Mouse (Mus musculus) spleen, adult 12 weeks (tissue): ENCODE data around the gene Ciao1.
"Not testable (repeated sequence)": the region's sequence is repeated elsewhere in the genome, so short reads cannot be mapped to it uniquely, and the experiment has no call there.

Experiments used
- DNase-seq: peaks from one replicate; pipeline ENCODE4 v3.0.0; 2022; ENCODE audit warnings: low spot score

Ciao1 gene

GRCm38 (mm10) chr2:127250291-127251008 lies 2.8 kb upstream of the Ciao1 start:
- DNase-seq, result no peak

GRCm38 (mm10) chr2:127248334-127249004 lies 853 bp upstream of the Ciao1 start:
- DNase-seq, result peak; percentile 46

DNA sequence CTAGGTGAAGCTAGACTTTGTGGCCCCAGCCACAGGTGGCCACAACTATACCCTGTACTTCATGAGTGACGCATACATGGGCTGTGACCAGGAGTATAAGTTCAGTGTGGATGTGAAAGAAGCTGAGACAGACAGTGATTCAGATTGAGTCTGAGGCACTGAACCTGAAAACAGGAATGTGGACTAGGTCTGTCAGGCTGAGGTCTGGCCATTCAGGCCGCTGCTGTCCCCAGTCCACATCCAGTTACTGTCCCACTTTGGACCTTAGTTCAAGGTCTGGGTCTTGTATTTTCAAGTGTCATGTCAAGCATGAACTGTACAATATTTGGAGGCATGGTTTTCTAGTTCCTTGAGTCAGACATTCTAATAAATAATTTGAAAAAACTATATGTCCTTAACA lies 7.6 kb downstream of the Ciao1 start:
- DNase-seq, result no peak

DNA sequence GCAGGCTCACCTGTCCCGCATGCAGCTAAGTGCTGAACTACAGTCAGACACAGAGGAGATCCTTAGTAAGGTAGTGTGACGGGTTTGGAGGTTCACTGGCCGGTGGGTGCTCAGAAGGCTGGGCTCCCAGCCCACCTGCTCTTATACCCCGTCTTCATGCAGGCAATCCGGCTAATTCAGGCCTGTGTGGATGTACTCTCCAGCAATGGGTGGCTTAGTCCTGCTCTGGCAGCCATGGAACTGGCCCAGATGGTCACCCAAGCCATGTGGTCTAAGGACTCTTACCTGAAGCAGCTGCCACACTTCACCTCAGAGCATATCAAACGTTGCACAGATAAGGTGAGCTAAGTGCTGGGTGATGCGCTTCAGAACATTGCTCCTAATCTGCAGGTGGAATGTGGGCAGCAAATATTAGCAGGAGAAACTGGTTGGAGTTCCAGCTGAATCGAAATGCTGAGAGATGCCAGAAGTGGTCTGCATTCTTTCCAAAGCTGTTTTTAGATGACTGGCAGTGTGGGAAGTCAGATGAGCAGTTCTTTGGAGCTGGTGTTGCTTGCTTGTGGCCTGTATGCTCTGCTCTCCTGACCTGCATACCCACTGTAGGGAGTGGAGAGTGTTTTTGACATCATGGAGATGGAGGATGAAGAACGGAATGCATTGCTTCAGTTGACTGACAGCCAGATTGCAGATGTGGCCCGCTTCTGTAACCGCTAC lies 9.6 kb downstream of the Ciao1 start:
- no peak for DNase-seq

- no peak for DNase-seq
Observed at GRCm38 (mm10) chr2:127225261-127225660, 22.4 kb downstream of the Ciao1 start.

- DNase-seq, result no peak
Observed at GRCm38 (mm10) chr2:127217746-127218145, 29.9 kb downstream of the Ciao1 start.

- DNase-seq, result no peak
Observed at GRCm38 (mm10) chr2:127210701-127211100, 36.9 kb downstream of the Ciao1 start.

- DNase-seq, result no peak
Observed at GRCm38 (mm10) chr2:127208452-127208769, 39.2 kb downstream of the Ciao1 start.

GRCm38 (mm10) chr2:127207547-127208451 lies 39.8 kb downstream of the Ciao1 start, which contains the start of the genes 1810024B03Rik and Snrnp200:
TSS of gene 1810024B03Rik (minus strand) at chr2:127208280.
TSS of gene Snrnp200 (plus strand) at chr2:127208386.
- peak; percentile 85 for DNase-seq

DNA sequence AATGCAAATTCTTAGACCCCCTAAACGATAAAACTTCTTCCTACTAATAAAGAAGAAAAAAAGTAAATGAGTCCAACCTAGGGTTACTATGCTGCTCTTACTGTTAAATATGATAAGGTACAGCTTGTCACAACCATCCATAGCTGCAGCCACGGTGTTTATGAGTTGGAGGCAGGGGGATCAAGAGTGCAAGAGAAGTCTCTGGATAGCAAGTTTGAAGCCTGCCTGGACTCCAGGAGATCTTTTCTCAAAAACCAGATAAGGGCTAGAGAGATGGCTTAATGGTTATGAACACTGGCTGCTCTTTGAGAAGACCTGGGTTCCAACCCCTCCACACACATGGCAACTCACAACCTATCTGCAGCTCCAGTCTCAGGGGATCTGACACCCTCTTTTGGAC lies 40.7 kb downstream of the Ciao1 start:
- DNase-seq, result no peak

- not testable (repeated sequence) for DNase-seq
Observed at GRCm38 (mm10) chr2:127205936-127206335, 41.7 kb downstream of the Ciao1 start.

GRCm38 (mm10) chr2:127204932-127205331 lies 42.7 kb downstream of the Ciao1 start:
- peak; percentile 51 for DNase-seq
